Mouse (Mus musculus) megakaryocyte, embryonic 14.5 days (primary cell): ENCODE measurements at regions not wholly inside any gene's neighbourhood (a gene's known extent, or its start where the extent isn't known, plus 50 kb on each side); places are given as distances from the start of the nearest gene placed in this dataset.

Source experiments
- FLI1 ChIP-seq: IDR thresholded peaks from 2 replicates; pipeline ENCODE4 v1.6.1; 2012; ENCODE audit warnings: low read length, inconsistent platforms, mixed read lengths
- GATA1 ChIP-seq: IDR thresholded peaks from 3 replicates; pipeline ENCODE4 v1.6.1; 2012; ENCODE audit warnings: mixed read lengths, low read length, inconsistent platforms, borderline replicate concordance

- TF ChIP-seq GATA1: no peak
- no peak for TF ChIP-seq FLI1
Observed at GRCm38 (mm10) chr14:96681740-96682139, 162.8 kb upstream of the Klhl1 start.
